Mouse (Mus musculus) midbrain, embryonic 11.5 days (tissue): ENCODE measurements at regions not wholly inside any gene's neighbourhood (a gene's known extent, or its start where the extent isn't known, plus 50 kb on each side); places are given as distances from the start of the nearest gene placed in this dataset.

ENCODE experiments used
- ATAC-seq: fragments of 200-750 bp; cut with Nextera tagmentation; 2 replicates; pipeline ENCODE4 v1.8.0; 2017; ENCODE audit warnings: moderate TSS enrichment, moderate library complexity; ENCODE audit not compliant: low FRiP score
- DNase-seq: peaks from one replicate; pipeline ENCODE4 v3.0.0; 2015; ENCODE audit warnings: low spot score; ENCODE audit errors: missing footprints
- H3K27ac ChIP-seq: fragments of 300-500 bp; sonication (generic); 2 replicates; pipeline ENCODE4 v1.5.1; 2014; ENCODE audit warnings: low read depth, low read length
- H3K27me3 ChIP-seq: fragments of 300-500 bp; sonication (generic); 2 replicates; pipeline ENCODE4 v1.6.1; 2014; ENCODE audit warnings: mild to moderate bottlenecking, low read length, moderate library complexity, mixed read lengths; ENCODE audit not compliant: control insufficient read depth, insufficient read depth
- H3K36me3 ChIP-seq: fragments of 300-500 bp; sonication (generic); 2 replicates; pipeline ENCODE4 v1.6.1; 2014; ENCODE audit warnings: mild to moderate bottlenecking, low read length, moderate library complexity, mixed read lengths; ENCODE audit not compliant: control insufficient read depth, insufficient read depth
- H3K4me1 ChIP-seq: fragments of 300-500 bp; sonication (generic); 2 replicates; pipeline ENCODE4 v1.6.1; 2014; ENCODE audit warnings: low read length; ENCODE audit not compliant: control insufficient read depth, insufficient read depth
- H3K4me2 ChIP-seq: fragments of 300-500 bp; sonication (generic); 2 replicates; pipeline ENCODE4 v1.6.1; 2014; ENCODE audit warnings: mild to moderate bottlenecking, moderate library complexity
- H3K4me3 ChIP-seq: fragments of 300-500 bp; sonication (generic); 2 replicates; pipeline ENCODE4 v1.5.1; 2014; ENCODE audit warnings: low read depth, low read length
- H3K9ac ChIP-seq: fragments of 300-500 bp; sonication (generic); 2 replicates; pipeline ENCODE4 v1.6.1; 2014; ENCODE audit warnings: low read length
- H3K9me3 ChIP-seq: fragments of 300-500 bp; sonication (generic); 2 replicates; pipeline ENCODE4 v1.6.1; 2016; ENCODE audit warnings: low read length; ENCODE audit not compliant: control insufficient read depth
- WGBS: fragments of 180-500 bp; shearing (Covaris S2); extraction: QIAGEN DNeasy Blood & Tissue Kit; methylation state at CpG from one replicate; pipeline ENCODE4 v1.1.7; 2014; 5-methylcytosine and 5-hydroxymethylcytosine counted together

- ATAC-seq (peak; percentile 54; the same call in 1 of the 2 replicates), DNase-seq (no peak)
- H3K9ac ChIP-seq, result no peak overlapping the region
- H3K4me2 ChIP-seq, result no peak overlapping the region
- no peak overlapping the region for H3K27ac ChIP-seq
- no peaks in the 10 kb centered on the region for H3K36me3 ChIP-seq
- 45% methylated on average over 8 of the region's 8 CpGs for WGBS
- no peak overlapping the region for H3K4me3 ChIP-seq
- H3K27me3 ChIP-seq, result no peaks in the 10 kb centered on the region; the same call in 1 of the 2 replicates
- peaks cover 6% of the 10 kb centered on the region; the same call in 1 of the 2 replicates for H3K4me1 ChIP-seq
- H3K9me3 ChIP-seq, result no peaks in the 10 kb centered on the region
These were observed 206.2 kb downstream of the H2al1j start for GRCm38 (mm10) chrX:11533871-11534270.

- H3K27ac ChIP-seq, result no peak overlapping the region
- no peaks in the 10 kb centered on the region for H3K9me3 ChIP-seq
- WGBS, result 90% methylated on average over 2 of the region's 2 CpGs
- no peaks in the 10 kb centered on the region for H3K36me3 ChIP-seq
- peaks cover 2% of the 10 kb centered on the region for H3K27me3 ChIP-seq
- H3K4me1 ChIP-seq, result no peaks in the 10 kb centered on the region
- DNase-seq, result no peak
- no peak overlapping the region for H3K4me2 ChIP-seq
- no peak overlapping the region for H3K9ac ChIP-seq
- ATAC-seq, result no peak
- H3K4me3 ChIP-seq, result no peak overlapping the region
These were observed 213.4 kb downstream of the H2al1j start for GRCm38 (mm10) chrX:11541011-11541410.

- 19% methylated on average over 12 of the region's 12 CpGs for WGBS
These were observed 222.7 kb downstream of the H2al1j start for GRCm38 (mm10) chrX:11550164-11550851.

DNA sequence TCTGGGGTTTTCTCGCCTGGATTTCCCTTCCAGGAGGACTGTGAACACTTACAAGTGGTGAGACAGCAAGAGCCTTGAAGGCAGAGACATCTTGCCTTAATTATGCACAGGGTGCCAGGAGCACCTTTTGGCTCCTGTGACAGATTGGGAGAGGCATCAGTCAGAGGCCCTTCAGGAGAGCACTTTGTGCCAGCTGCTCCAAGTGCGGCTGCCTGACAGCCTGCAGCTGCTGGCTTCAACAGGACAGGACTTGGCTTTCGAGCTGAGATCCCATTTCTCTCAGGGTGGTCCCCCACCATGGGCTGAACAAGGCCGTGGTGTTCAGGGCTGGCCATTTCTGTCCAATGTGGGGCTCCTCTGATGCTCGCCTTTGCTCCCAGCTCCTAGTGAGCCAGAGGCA lies 224.6 kb downstream of the H2al1j start:
- H3K27ac ChIP-seq, result no peak overlapping the region
- ATAC-seq (no peak), DNase-seq (no peak)
- H3K4me3 ChIP-seq, result no peak overlapping the region
- H3K9ac ChIP-seq, result no peak overlapping the region
- H3K4me1 ChIP-seq, result peaks cover 11% of the 10 kb centered on the region
- H3K4me2 ChIP-seq, result no peak overlapping the region
- H3K36me3 ChIP-seq, result no peaks in the 10 kb centered on the region
- WGBS, result 72% methylated on average over 5 of the region's 5 CpGs
- H3K27me3 ChIP-seq, result no peaks in the 10 kb centered on the region
- H3K9me3 ChIP-seq, result no peaks in the 10 kb centered on the region

More at GRCm38 (mm10) chrX:11550164-11550851, 222.7 kb downstream of the H2al1j start:
- Histone ChIP-seq H3K9me3 (no peaks in the 10 kb centered on the region), H3K27me3 (no peaks in the 10 kb centered on the region), H3K27ac (no peak overlapping the region), H3K4me2 (peak overlapping the region; percentile 19), H3K4me3 (no peak overlapping the region), H3K9ac (no peak overlapping the region), H3K4me1 (peaks cover 11% of the 10 kb centered on the region), H3K36me3 (no peaks in the 10 kb centered on the region)
- ATAC-seq, result peak; percentile 71
- peak; percentile 87 for DNase-seq

- H3K36me3 ChIP-seq, result no peaks in the 10 kb centered on the region
- no peak for DNase-seq
- H3K9ac ChIP-seq, result no peak overlapping the region
- no peaks in the 10 kb centered on the region for H3K27me3 ChIP-seq
- no peak for ATAC-seq
- peaks cover 7% of the 10 kb centered on the region for H3K4me1 ChIP-seq
- WGBS, result 87% methylated on average over 7 of the region's 7 CpGs
- H3K4me2 ChIP-seq, result no peak overlapping the region
- no peaks in the 10 kb centered on the region for H3K9me3 ChIP-seq
- no peak overlapping the region for H3K4me3 ChIP-seq
- H3K27ac ChIP-seq, result no peak overlapping the region
These were observed 227.5 kb downstream of the H2al1j start for GRCm38 (mm10) chrX:11555035-11555570.

DNA sequence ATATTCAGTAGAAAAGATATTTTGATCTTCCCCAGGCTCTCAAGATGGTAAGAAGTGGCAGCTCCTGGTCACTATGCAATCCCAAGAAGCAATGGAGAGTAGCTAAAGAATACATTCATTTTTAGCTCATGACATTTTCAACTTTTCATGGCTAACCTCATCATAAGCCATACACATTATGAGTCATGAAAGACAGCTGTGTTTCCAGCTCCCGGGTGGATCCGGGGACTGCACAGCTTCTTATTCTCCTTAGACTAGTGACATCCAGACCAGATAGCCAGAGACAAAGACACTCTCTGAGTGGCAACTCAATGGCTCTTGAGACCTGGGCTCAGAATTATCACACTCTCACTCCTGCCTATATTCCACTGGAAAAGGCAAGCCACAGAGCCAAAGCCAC lies 230.6 kb downstream of the H2al1j start:
- Histone ChIP-seq H3K27ac (no peak overlapping the region), H3K36me3 (no peaks in the 10 kb centered on the region), H3K4me3 (no peak overlapping the region), H3K9me3 (no peaks in the 10 kb centered on the region), H3K27me3 (no peaks in the 10 kb centered on the region), H3K4me1 (no peaks in the 10 kb centered on the region), H3K9ac (no peak overlapping the region), H3K4me2 (no peak overlapping the region)
- DNase-seq (no peak), ATAC-seq (no peak)
- WGBS, result 93% methylated on average over 2 of the region's 2 CpGs

GRCm38 (mm10) chrX:11560550-11561276 lies 233.1 kb downstream of the H2al1j start:
- Histone ChIP-seq H3K9me3 (no peaks in the 10 kb centered on the region), H3K27me3 (no peaks in the 10 kb centered on the region), H3K27ac (no peak overlapping the region), H3K4me3 (no peak overlapping the region), H3K4me2 (no peak overlapping the region), H3K4me1 (no peaks in the 10 kb centered on the region), H3K36me3 (no peaks in the 10 kb centered on the region), H3K9ac (no peak overlapping the region)
- 59% methylated on average over 16 of the region's 17 CpGs for WGBS
- DNase-seq, result peak; percentile 87
- peak; percentile 42; the same call in 1 of the 2 replicates for ATAC-seq

- Histone ChIP-seq H3K27me3 (no peaks in the 10 kb centered on the region), H3K9me3 (no peaks in the 10 kb centered on the region), H3K27ac (no peak overlapping the region), H3K4me3 (no peak overlapping the region), H3K36me3 (no peaks in the 10 kb centered on the region), H3K4me2 (no peak overlapping the region), H3K9ac (no peak overlapping the region), H3K4me1 (no peaks in the 10 kb centered on the region)
- 67% methylated on average over 2 of the region's 2 CpGs for WGBS
- ATAC-seq (no peak), DNase-seq (no peak)
These were observed 238.3 kb downstream of the H2al1j start for GRCm38 (mm10) chrX:11565888-11566287.

GRCm38 (mm10) chrX:11567827-11568226 lies 240.2 kb downstream of the H2al1j start:
- H3K36me3 ChIP-seq, result no peaks in the 10 kb centered on the region
- no peaks in the 10 kb centered on the region for H3K27me3 ChIP-seq
- no peaks in the 10 kb centered on the region for H3K4me1 ChIP-seq
- no peaks in the 10 kb centered on the region for H3K9me3 ChIP-seq
- no peak overlapping the region for H3K4me3 ChIP-seq
- H3K9ac ChIP-seq, result no peak overlapping the region
- no peak for ATAC-seq
- WGBS, result 84% methylated on average over 6 of the region's 6 CpGs
- H3K27ac ChIP-seq, result no peak overlapping the region
- no peak overlapping the region for H3K4me2 ChIP-seq
- no peak for DNase-seq
